Mouse (Mus musculus): ENCODE data around the gene Mug1. TPM values are rescaled to one million over a fixed set of nuclear protein-coding genes. Genes with fewer than 3 reads are reported as not detected.
"Not testable (repeated sequence)": the region's sequence is repeated elsewhere in the genome, so short reads cannot be mapped to it uniquely, and the experiment has no call there.

The Mug1 gene
- not detected in 2 replicates for polyA plus RNA-seq (2015; fragmentation: Nextera tagmentation; extraction: Ambion mirVana)

GRCm38 (mm10) chr6:121838271-121838670 is at the start of gene Mug1:
Gene Mug1 (plus strand): TSS chr6:121838541.
- H3K4me2 ChIP-seq; H3K36me3 ChIP-seq (ENCODE audit: poor library complexity, severe bottlenecking); H3K27me3 ChIP-seq; ATAC-seq; H3K27ac ChIP-seq; H3K4me3 ChIP-seq; H3K4me1 ChIP-seq; H3K9ac ChIP-seq: not testable (repeated sequence)
- WGBS, result 84% methylated on average over 4 of the region's 4 CpGs
- peaks cover 20% of the 10 kb centered on the region for H3K9me3 ChIP-seq (replicated peaks)

GRCm38 (mm10) chr6:121828034-121828433 is 10.3 kb upstream of the Mug1 start:
- Histone ChIP-seq H3K4me1 (no peaks in the 10 kb centered on the region), H3K4me3 (no peak overlapping the region), H3K9ac (no peak overlapping the region), H3K27ac (no peak overlapping the region), H3K27me3 (no peaks in the 10 kb centered on the region), H3K36me3 (ENCODE audit: poor library complexity, severe bottlenecking) (no peaks in the 10 kb centered on the region), H3K9me3 (replicated peaks) (peaks cover 39% of the 10 kb centered on the region), H3K4me2 (no peak overlapping the region)
- WGBS, result 76% methylated on average over 4 of the region's 4 CpGs
- no peak for ATAC-seq

GRCm38 (mm10) chr6:121836361-121836760 is 2.0 kb upstream of the Mug1 start:
- no peak for ATAC-seq
- Histone ChIP-seq H3K9ac (no peak overlapping the region), H3K9me3 (replicated peaks) (peaks cover 35% of the 10 kb centered on the region), H3K4me1 (no peaks in the 10 kb centered on the region), H3K36me3 (ENCODE audit: poor library complexity, severe bottlenecking) (no peaks in the 10 kb centered on the region), H3K27ac (no peak overlapping the region), H3K27me3 (no peaks in the 10 kb centered on the region), H3K4me2 (no peak overlapping the region), H3K4me3 (no peak overlapping the region)
- WGBS, result 93% methylated on average over 1 of the region's 1 CpGs

GRCm38 (mm10) chr6:121848378-121848777 is 10.0 kb downstream of the Mug1 start:
- Histone ChIP-seq H3K9ac (no peak overlapping the region), H3K4me2 (no peak overlapping the region), H3K4me1 (no peaks in the 10 kb centered on the region), H3K4me3 (no peak overlapping the region), H3K27me3 (no peaks in the 10 kb centered on the region), H3K9me3 (replicated peaks) (peaks cover 5% of the 10 kb centered on the region), H3K36me3 (ENCODE audit: poor library complexity, severe bottlenecking) (no peaks in the 10 kb centered on the region), H3K27ac (no peak overlapping the region)
- ATAC-seq, result no peak
- 49% methylated on average over 1 of the region's 1 CpGs for WGBS

Other genes starting within 250 kb of the Mug1 start
- gene A2m, start 203.2 kb upstream of the Mug1 start, polyA plus RNA-seq (2015; fragmentation: Nextera tagmentation; extraction: Ambion mirVana), result 2.1 and 2.3 TPM in 2 replicates
- gene Gm7298, start 105.6 kb upstream of the Mug1 start, polyA plus RNA-seq (2015; fragmentation: Nextera tagmentation; extraction: Ambion mirVana), result not detected in 2 replicates
- not detected in 2 replicates for gene Mug2, start 168.2 kb downstream of the Mug1 start, polyA plus RNA-seq (2015; fragmentation: Nextera tagmentation; extraction: Ambion mirVana)